Mouse (Mus musculus): ENCODE results near the gene Ell3.

Ell3 gene

GRCm38 (mm10) chr2:121448136-121448535 lies 4.1 kb upstream of the Ell3 start:
- DNase-seq (ENCODE audit: low read depth, low spot score), result no peak

DNA sequence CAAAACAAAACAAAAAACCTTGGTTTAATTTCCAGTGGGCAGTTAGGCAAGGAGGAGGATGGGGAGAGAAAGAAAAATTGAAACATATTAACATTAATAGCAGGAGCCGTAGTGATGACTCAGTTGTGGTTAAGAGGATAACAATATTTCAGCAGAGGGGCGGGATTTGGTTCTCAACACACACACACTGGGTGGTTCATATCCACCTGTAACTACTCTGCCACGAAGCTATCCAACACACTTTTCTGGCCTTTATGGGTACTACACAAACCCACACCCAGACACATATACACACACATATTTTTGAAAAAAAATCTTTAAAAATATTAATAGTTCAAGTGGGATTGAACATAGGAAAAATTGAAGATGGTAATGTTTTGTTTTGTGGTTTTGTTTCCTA lies 2.9 kb upstream of the Ell3 start:
- DNase-seq (ENCODE audit: low read depth, low spot score), result no peak

- no peak for DNase-seq (ENCODE audit: low read depth, low spot score)
Measured at GRCm38 (mm10) chr2:121446506-121446905, 2.4 kb upstream of the Ell3 start.

GRCm38 (mm10) chr2:121445117-121445516 lies 1.0 kb upstream of the Ell3 start:
- no peak for DNase-seq (ENCODE audit: low read depth, low spot score)

DNA sequence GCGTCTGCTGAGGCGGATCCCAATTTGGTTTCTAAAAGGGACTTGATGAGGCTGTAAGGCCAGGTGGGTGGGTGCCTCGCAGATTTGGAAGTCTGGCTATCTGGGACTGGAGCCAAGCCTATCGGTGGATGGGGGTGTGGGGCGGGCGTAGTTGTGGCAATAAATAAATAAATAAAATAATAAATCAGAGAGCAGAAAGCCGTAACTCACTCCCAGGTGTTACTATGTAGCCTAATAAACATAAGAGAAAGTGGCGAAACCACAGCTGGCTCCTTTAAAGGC lies 1.1 kb downstream of the Ell3 start:
- DNase-seq (ENCODE audit: low read depth, low spot score), result no peak

GRCm38 (mm10) chr2:121442259-121443067 lies 1.6 kb downstream of the Ell3 start:
- DNase-seq (ENCODE audit: low read depth, low spot score), result no peak

- no peak for DNase-seq (ENCODE audit: low read depth, low spot score)
Measured at GRCm38 (mm10) chr2:121441800-121442199, 2.3 kb downstream of the Ell3 start.

- DNase-seq (ENCODE audit: low read depth, low spot score), result no peak
Measured at GRCm38 (mm10) chr2:121440834-121441605, 3.1 kb downstream of the Ell3 start.

DNA sequence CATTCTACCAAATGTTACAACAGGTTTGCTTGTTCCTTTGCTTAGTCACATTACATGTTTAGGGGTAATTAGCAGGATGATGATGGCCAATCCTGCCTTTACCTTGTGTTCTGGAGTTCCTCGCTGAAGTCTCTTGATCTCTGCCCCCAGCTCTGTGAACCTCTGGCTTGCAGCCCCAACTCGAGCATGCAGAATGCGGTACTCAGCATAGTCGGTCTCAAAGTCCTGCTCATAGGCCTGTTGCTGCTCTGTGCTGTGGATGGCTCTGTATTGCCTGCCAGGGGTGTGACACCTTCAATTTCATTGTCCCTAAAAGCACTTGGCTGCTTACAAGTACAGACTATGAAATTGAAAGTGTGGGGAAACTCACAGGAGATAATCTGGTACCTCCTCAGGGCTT lies 4.3 kb downstream of the Ell3 start:
- DNase-seq (ENCODE audit: low read depth, low spot score), result no peak

- DNase-seq (ENCODE audit: low read depth, low spot score), result no peak
Measured at GRCm38 (mm10) chr2:121434854-121435253, 9.2 kb downstream of the Ell3 start.

DNA sequence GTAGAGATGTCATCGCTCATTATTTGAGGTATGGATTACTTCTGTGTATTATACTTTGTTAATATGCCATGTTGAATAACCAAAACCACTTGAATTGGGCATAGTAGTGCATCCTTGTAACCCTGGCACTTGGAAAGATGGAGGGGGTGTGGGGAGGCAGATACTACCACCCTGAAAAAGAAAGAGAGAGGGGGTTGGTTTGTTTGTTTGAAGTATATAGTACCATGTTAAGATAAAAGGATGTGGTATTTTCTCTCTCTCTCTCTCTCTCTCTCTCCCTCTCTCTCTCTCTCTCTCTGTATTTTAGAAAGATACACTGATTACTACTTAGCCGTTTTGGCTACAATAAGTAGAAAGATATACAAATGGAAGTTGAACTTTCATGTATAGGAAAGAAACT lies 18.2 kb downstream of the Ell3 start:
- no peak for DNase-seq (ENCODE audit: low read depth, low spot score)

- no peak for DNase-seq (ENCODE audit: low read depth, low spot score)
Measured at GRCm38 (mm10) chr2:121423166-121423565, 20.9 kb downstream of the Ell3 start.

DNA sequence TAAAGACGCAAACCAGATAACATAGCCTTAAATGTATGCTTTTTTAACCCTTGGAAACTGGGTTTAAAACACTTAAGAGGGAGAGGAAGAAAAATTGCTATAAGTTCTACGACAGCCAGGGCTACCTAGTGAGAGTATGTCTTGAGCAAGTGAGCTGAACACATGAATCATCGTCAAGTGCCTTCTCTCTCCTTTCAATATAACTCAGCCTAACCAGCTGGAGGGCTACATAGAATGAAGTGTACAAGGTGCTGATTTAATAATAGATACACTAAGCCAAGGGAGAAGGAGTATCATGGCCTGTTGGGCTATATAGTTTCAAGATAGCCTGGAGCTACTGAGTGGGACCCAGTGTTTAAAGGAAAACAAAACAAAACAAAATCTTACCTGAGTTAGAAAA lies 25.6 kb downstream of the Ell3 start:
- DNase-seq (ENCODE audit: low read depth, low spot score), result no peak

DNA sequence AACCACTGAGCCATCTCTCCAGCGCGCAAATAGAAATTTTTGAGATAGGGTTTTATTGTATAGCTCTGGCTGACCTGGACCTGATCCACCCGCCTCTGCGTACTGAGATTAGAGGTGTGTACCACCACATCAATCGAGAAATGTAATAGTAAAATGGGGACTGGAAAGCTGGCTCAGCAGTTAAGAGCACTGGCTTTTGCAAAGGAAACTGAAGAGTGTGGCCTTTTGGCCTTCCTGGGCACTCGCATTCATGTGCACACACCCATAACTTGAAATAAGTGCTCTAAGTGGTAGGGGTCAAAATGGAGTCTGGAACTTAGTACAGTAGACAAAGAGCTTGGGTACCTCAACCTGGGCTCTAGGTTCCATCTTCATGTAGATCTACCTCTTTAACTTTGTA lies 27.7 kb downstream of the Ell3 start:
- no peak for DNase-seq (ENCODE audit: low read depth, low spot score)

- DNase-seq (ENCODE audit: low read depth, low spot score), result no peak
Measured at GRCm38 (mm10) chr2:121415591-121415990, 28.5 kb downstream of the Ell3 start.

- no peak for DNase-seq (ENCODE audit: low read depth, low spot score)
Measured at GRCm38 (mm10) chr2:121415103-121415502, 29.0 kb downstream of the Ell3 start.

- DNase-seq (ENCODE audit: low read depth, low spot score), result peak; percentile 16
Measured at GRCm38 (mm10) chr2:121414139-121414685, 29.9 kb downstream of the Ell3 start.

DNA sequence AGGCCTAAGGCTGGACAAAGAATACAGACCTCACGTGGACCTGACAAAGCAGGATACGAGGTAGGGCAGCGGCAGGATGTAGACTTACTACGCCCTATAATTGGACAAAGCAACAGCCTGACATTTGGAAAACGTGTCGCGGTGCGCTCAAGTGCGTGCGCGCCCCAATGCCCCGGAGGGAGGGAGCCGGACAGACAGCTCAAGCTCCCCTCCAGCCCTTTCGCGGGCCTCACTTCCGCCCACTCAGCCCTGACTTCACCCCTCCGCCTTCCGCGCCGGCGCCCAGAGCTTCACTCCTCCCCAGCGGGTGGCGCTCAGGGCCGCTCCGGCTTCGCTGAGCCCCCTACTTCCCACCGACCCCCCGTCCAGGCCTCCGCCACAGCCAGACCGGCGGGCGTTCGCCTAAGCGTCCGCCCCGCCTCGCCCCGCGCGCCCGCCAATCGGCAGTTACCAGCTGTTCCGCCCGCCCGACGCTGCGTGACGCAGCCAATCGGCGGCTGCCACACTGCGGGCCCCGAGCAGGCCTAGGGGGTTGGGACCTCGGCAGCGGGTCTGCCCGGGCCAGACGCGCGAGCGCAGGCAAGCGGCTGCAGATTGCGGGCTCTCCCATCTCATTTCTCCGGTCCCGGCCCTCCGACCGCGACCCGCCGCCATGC lies 30.6 kb downstream of the Ell3 start, which contains the start of the genes Pdia3 and Catsper2:
Pdia3 (plus strand) TSS at position 389 of the 656 bp plus-strand sequence.
Catsper2 (minus strand) TSS at position 406 of the 656 bp plus-strand sequence.
- peak; percentile 80 for DNase-seq (ENCODE audit: low read depth, low spot score)

GRCm38 (mm10) chr2:121412843-121413386 lies 31.2 kb downstream of the Ell3 start:
- DNase-seq (ENCODE audit: low read depth, low spot score), result no peak

DNA sequence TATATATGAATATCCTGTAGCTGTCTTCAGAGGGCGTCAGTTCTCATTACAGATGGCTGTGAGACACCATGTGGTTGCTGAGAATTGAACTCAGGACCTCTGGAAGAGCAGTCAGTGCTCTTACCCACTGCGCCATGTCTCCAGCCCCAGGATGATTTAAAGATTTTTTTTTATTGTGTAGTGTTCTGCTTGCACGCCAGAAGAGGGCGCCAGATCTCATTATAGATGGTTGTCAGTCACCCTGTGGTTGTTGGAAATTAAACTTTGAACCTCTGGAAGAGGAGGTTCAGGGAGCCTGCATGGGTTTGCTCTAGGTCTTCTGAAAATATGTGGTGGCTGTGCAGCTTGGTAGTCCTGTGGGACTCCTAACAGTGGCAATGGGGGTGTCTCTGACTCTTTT lies 35.9 kb downstream of the Ell3 start:
- DNase-seq (ENCODE audit: low read depth, low spot score), result peak; percentile 36

GRCm38 (mm10) chr2:121403296-121403695 lies 40.8 kb downstream of the Ell3 start:
- no peak for DNase-seq (ENCODE audit: low read depth, low spot score)

GRCm38 (mm10) chr2:121396624-121397023 lies 47.5 kb downstream of the Ell3 start:
- DNase-seq (ENCODE audit: low read depth, low spot score), result peak; percentile 58

Measured in WW6 (cell line).